Mouse (Mus musculus) heart, adult 2 months (tissue): ENCODE results near the gene St8sia1. TPM values are rescaled to one million over a fixed set of nuclear protein-coding genes. Genes with fewer than 3 reads are reported as not detected.
A peak's percentile ranks its signal among the peaks of the same experiment; 100 is the strongest.
"Not testable (repeated sequence)": the region's sequence is repeated elsewhere in the genome, so short reads cannot be mapped to it uniquely, and the experiment has no call there.

Source experiments
- DNase-seq, 2 experiments: peaks; one replicate each; pipeline ENCODE4 v3.0.0; 2021
- H3K27ac ChIP-seq: fragments of 200-600 bp; 2 replicates; pipeline ENCODE4 v1.8.1; 2022
- H3K27me3 ChIP-seq: fragments of 200-500 bp; 2 replicates; pipeline ENCODE4 v1.6.1; 2012; ENCODE audit warnings: mild to moderate bottlenecking, low read length, inconsistent platforms, mixed read lengths; ENCODE audit not compliant: control insufficient read depth, insufficient read depth
- H3K36me3 ChIP-seq: fragments of 200-500 bp; 2 replicates; pipeline ENCODE4 v1.6.1; 2012; ENCODE audit warnings: low read length, inconsistent platforms; ENCODE audit not compliant: control insufficient read depth, insufficient read depth
- H3K4me1 ChIP-seq: fragments of 200-500 bp; 2 replicates; pipeline ENCODE4 v1.6.1; 2011; ENCODE audit warnings: low read length; ENCODE audit not compliant: control insufficient read depth, insufficient read depth
- H3K4me3 ChIP-seq: fragments of 200-600 bp; 2 replicates; pipeline ENCODE4 v1.8.1; 2022
- H3K79me2 ChIP-seq: fragments of 200-500 bp; replicated peaks from 2 replicates; pipeline ENCODE4 v1.6.1; 2012; ENCODE audit warnings: mild to moderate bottlenecking, inconsistent platforms, low read length, moderate library complexity, mixed read lengths; ENCODE audit not compliant: control insufficient read depth, insufficient read depth
- H3K9ac ChIP-seq: fragments of 200-500 bp; 2 replicates; pipeline ENCODE4 v1.6.1; 2012; ENCODE audit warnings: low read depth, mild to moderate bottlenecking, control low read depth, inconsistent platforms, low read length, mixed read lengths
- CTCF ChIP-seq: fragments of 200-600 bp; IDR thresholded peaks from 2 replicates; pipeline ENCODE4 v1.8.1; 2022; ENCODE audit warnings: antibody characterized with exemption, mild to moderate bottlenecking, moderate library complexity
- EP300 ChIP-seq: fragments of 200-500 bp; IDR thresholded peaks from 2 replicates; pipeline ENCODE4 v1.6.1; 2011; ENCODE audit warnings: low read depth, low read length, control low read depth; ENCODE audit not compliant: insufficient read depth
- POLR2A ChIP-seq: fragments of 200-500 bp; IDR thresholded peaks from 2 replicates; pipeline ENCODE4 v1.6.1; 2011; ENCODE audit warnings: mild to moderate bottlenecking, low read depth, low read length, control low read depth; ENCODE audit not compliant: insufficient read depth
- WGBS: fragments of 180-500 bp; shearing (Covaris S2); methylation state at CpG from one replicate; pipeline ENCODE4 v1.1.7; 2018; 5-methylcytosine and 5-hydroxymethylcytosine counted together
- intact Hi-C: fragments of 180-260 bp; cut with DNase I; formaldehyde crosslinking; loops from one replicate; pipeline ENCODE4 v1.15.1; 2025
- polyA plus RNA-seq: library from polyadenylated mRNA; depleted of rRNA; stranded (reverse); fragments of >200 nt; gene quantifications from 2 replicates; pipeline ENCODE4 v1.2.3, GENCODE M21; 2012
- total RNA-seq, 2 experiments: library from RNA; stranded (reverse); gene quantifications; 2 replicates each; pipeline ENCODE4 v1.2.3; 2021

St8sia1 gene
- total and polyA plus RNA-seq, 3 experiments = 0.10 to 0.11 (median 0.10) TPM

- intact Hi-C loops = no loop called here
- H3K27ac ChIP-seq = no peak overlapping the region
- no peaks in the 10 kb centered on the region for H3K79me2 ChIP-seq
- DNase-seq = no peak
- TF ChIP-seq POLR2A (no peak), EP300 (no peak), CTCF (no peak)
- H3K4me3 ChIP-seq = no peak overlapping the region
- no peaks in the 10 kb centered on the region for H3K36me3 ChIP-seq
- no peaks in the 10 kb centered on the region for H3K27me3 ChIP-seq
- WGBS = 59% methylated on average over 7 of the region's 7 CpGs
- H3K9ac ChIP-seq = no peak overlapping the region
- H3K4me1 ChIP-seq = peaks cover 2% of the 10 kb centered on the region
These were observed 27.3 kb upstream of the St8sia1 start for GRCm38 (mm10) chr6:142991391-142992059.

- intact Hi-C loops = no loop called here
- 75% methylated on average over 9 of the region's 9 CpGs for WGBS
- Histone ChIP-seq H3K9ac (no peak overlapping the region), H3K27me3 (no peaks in the 10 kb centered on the region), H3K4me3 (no peak overlapping the region), H3K36me3 (no peaks in the 10 kb centered on the region), H3K79me2 (no peaks in the 10 kb centered on the region), H3K4me1 (peaks cover 2% of the 10 kb centered on the region), H3K27ac (no peak overlapping the region)
- TF ChIP-seq CTCF = no peak
- no peak for TF ChIP-seq EP300
- TF ChIP-seq POLR2A = no peak
- no peak for DNase-seq
These were observed 26.3 kb upstream of the St8sia1 start for GRCm38 (mm10) chr6:142990516-142990915.

DNA sequence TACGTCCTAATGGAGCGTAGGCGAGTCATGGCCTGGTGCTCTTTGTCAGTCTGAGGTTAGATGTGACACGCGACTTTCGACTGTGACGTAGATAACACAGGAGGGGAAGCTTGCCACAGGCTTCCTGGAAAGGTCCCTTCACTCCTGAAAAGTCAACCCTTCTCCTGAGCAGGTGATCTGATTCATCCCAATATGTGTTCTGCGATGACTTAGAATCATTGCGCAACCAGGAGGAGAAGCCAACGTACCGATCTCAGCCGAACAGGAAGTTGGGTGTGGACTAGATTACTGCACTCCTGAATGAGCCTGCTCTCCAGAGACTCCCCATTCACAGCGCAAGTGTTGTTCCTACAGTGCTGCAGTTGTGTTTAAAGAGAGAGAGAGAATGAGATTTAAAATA lies 25.2 kb upstream of the St8sia1 start:
- WGBS = 35% methylated on average over 13 of the region's 13 CpGs
- Histone ChIP-seq H3K79me2 (no peaks in the 10 kb centered on the region), H3K4me1 (peaks cover 2% of the 10 kb centered on the region), H3K4me3 (no peak overlapping the region), H3K36me3 (no peaks in the 10 kb centered on the region), H3K27ac (no peak overlapping the region), H3K27me3 (no peaks in the 10 kb centered on the region), H3K9ac (no peak overlapping the region)
- intact Hi-C loops = loop anchor here (2.0 kb wide), 1 partner anchor 185 kb away; no protein-coding TSS in a partner anchor
- TF ChIP-seq CTCF (no peak), EP300 (no peak), POLR2A (no peak)
- peak in 1 of 2 experiments; percentile 9 for DNase-seq

- peak; percentile 42 to 69 for DNase-seq
- Histone ChIP-seq H3K4me1 (peaks cover 2% of the 10 kb centered on the region), H3K27ac (no peak overlapping the region), H3K36me3 (no peaks in the 10 kb centered on the region), H3K4me3 (no peak overlapping the region), H3K9ac (no peak overlapping the region), H3K79me2 (no peaks in the 10 kb centered on the region), H3K27me3 (no peaks in the 10 kb centered on the region)
- intact Hi-C loops = loop anchor here (2.0 kb wide), 1 partner anchor 186 kb away; no protein-coding TSS in a partner anchor
- 20% methylated on average over 10 of the region's 10 CpGs for WGBS
- TF ChIP-seq POLR2A = no peak
- no peak for TF ChIP-seq EP300
- peak; percentile 95 for TF ChIP-seq CTCF
These were observed 24.5 kb upstream of the St8sia1 start for GRCm38 (mm10) chr6:142988753-142989152.

DNA sequence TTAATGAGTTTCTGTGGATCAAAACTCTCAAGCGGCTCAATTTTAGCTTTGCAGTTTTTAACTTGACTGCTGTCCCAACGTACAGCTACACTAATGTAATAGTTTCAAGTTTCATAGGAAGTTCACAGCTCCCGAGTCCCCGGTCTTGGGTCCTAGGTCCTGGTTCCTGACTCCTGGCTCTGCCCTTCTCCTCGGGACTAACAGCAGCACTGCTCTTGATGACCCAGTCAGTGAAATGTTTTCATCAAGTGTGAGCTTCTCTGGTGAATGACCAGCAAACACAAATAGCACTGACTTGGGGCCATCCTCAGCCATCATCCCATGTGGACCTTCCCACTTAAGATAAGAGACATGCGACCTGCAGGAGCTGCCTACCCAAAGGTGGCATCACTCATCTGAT lies 24.0 kb upstream of the St8sia1 start:
- Histone ChIP-seq H3K4me1 (peaks cover 2% of the 10 kb centered on the region), H3K9ac (no peak overlapping the region), H3K4me3 (no peak overlapping the region), H3K79me2 (no peaks in the 10 kb centered on the region), H3K27ac (no peak overlapping the region), H3K36me3 (no peaks in the 10 kb centered on the region), H3K27me3 (no peaks in the 10 kb centered on the region)
- no peak for TF ChIP-seq CTCF
- no peak for TF ChIP-seq EP300
- no peak for TF ChIP-seq POLR2A
- intact Hi-C loops = loop anchor here (2.0 kb wide), 1 partner anchor 187 kb away; no protein-coding TSS in a partner anchor
- WGBS = 67% methylated on average over 6 of the region's 6 CpGs
- DNase-seq = no peak

DNA sequence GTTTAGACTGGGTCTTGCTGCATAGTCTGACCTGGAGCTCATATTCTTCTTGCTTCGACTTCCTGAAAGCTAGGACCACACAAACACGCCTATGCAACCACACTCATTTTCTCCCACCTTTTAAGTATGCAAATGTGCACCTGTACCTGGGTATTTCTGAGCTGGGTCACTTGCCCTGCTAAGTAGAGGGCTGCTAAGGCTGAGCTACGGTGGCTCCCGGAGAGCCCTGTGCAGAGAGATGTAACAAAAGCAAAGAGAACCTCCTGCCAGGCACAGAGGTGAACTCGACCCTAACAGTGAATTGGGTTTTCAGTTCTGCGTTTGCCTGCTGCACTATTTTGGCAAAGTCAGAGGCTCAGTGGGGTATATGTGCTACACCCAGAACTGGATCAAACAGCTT lies 23.4 kb upstream of the St8sia1 start:
- Histone ChIP-seq H3K79me2 (no peaks in the 10 kb centered on the region), H3K4me1 (peaks cover 2% of the 10 kb centered on the region), H3K9ac (no peak overlapping the region), H3K4me3 (no peak overlapping the region), H3K27me3 (no peaks in the 10 kb centered on the region), H3K36me3 (no peaks in the 10 kb centered on the region), H3K27ac (no peak overlapping the region)
- intact Hi-C loops = loop anchor here (2.0 kb wide), 1 partner anchor 187 kb away; no protein-coding TSS in a partner anchor
- DNase-seq = no peak
- WGBS = 80% methylated on average over 6 of the region's 6 CpGs
- TF ChIP-seq CTCF (no peak), POLR2A (no peak), EP300 (no peak)

DNA sequence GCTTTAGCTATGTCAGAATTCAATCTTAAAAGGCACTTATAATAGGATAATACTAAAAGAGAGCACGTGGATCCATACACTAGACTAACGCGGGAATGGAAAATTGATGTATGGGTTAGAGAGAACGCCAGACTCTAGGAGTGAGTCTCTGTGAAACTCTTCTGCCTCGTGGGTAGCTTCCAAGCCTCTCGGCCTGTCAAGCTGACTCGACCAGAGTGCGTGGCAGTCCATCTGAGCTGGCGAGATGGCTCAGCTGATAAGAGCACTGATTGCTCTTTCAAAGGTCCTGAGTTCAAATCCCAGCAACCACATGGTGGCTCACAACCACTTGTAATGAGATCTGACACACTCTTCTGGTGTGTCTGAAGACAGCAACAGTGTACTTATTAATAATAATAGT lies 22.5 kb upstream of the St8sia1 start:
- DNase-seq, H3K79me2 ChIP-seq, H3K36me3 ChIP-seq, intact Hi-C loops, H3K27ac ChIP-seq, H3K4me1 ChIP-seq, H3K4me3 ChIP-seq, H3K9ac ChIP-seq, H3K27me3 ChIP-seq: not testable (repeated sequence)
- 84% methylated on average over 9 of the region's 9 CpGs for WGBS

GRCm38 (mm10) chr6:142985561-142986238 lies 21.4 kb upstream of the St8sia1 start:
- H3K27ac ChIP-seq, H3K36me3 ChIP-seq, intact Hi-C loops, H3K4me3 ChIP-seq, H3K27me3 ChIP-seq, H3K79me2 ChIP-seq, DNase-seq, H3K4me1 ChIP-seq, H3K9ac ChIP-seq: not testable (repeated sequence)
- 87% methylated on average over 9 of the region's 9 CpGs for WGBS
